Mouse (Mus musculus): Measurements from ENCODE around the gene Rad51d.

GRCm38 (mm10) chr11:82846938-82847337 is 43.5 kb downstream of the Rad51d start:
- TF ChIP-seq EP300 (optimal IDR thresholded peaks at IDR 0.05) (no peak), CTCF (IDR thresholded peaks at IDR 0.05; ENCODE audit: low read depth) (no peak)
